Mouse (Mus musculus) kidney, adult 2 months (tissue): ENCODE data around the gene Sh2b3.

ENCODE experiments used
- CTCF ChIP-seq: fragments of 200-500 bp; conservative IDR thresholded peaks from 2 replicates; pipeline ENCODE4 v1.5.1; 2011; ENCODE audit warnings: low read depth, mild to moderate bottlenecking, control low read depth, low read length, moderate library complexity, mixed read lengths; ENCODE audit not compliant: insufficient read depth, insufficient read length
- POLR2A ChIP-seq: fragments of 200-500 bp; IDR thresholded peaks from one replicate; pipeline ENCODE4 v1.6.1; 2011; ENCODE audit warnings: low read depth, low read length, control low read depth

DNA sequence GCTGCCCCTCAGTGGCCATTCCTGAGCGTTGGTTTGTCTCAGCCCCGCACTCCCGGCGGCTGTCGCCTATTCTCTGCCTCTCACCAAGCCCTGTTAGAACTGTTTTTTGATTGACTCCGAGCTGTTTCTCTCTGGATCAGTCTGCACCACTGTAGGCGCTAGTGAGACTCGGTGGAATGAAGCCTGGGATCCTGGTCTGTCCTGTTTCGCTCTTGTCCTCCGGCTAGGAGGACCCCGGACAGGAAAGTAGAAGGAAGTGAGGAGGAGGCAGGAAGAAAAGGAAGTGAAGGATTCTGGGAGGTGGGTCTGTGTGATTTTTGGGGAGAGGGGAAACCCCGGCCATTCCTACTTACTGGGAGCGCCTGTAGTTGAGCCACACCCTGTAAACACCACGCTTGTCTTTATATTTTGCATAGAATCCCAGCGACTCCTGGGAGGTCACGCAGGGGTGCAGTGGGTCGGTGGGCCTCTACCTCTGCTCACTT, 10.6 kb upstream of the Sh2b3 start:
- TF ChIP-seq CTCF = peak; percentile 37
- no peak for TF ChIP-seq POLR2A
